Mouse (Mus musculus) spleen, adult 2 months (tissue): ENCODE measurements around the gene Gm49373.

Source experiments
- CTCF ChIP-seq: fragments of 200-500 bp; IDR thresholded peaks from 2 replicates; pipeline ENCODE4 v1.5.1; 2011; ENCODE audit warnings: mild to moderate bottlenecking, inconsistent platforms; ENCODE audit not compliant: insufficient read depth, insufficient read length, insufficient replicate concordance; ENCODE audit errors: extremely low read depth
- POLR2A ChIP-seq: fragments of 200-500 bp; IDR thresholded peaks from 2 replicates; pipeline ENCODE4 v1.6.1; 2011; ENCODE audit warnings: low read depth, low read length, inconsistent platforms

GRCm38 (mm10) chr9:21031896-21032351, 41.0 kb downstream of the Gm49373 start, which contains the start of gene Icam5:
- no peak for TF ChIP-seq CTCF
- no peak for TF ChIP-seq POLR2A
